Mouse (Mus musculus): ENCODE results near the gene Tox2. TPM values are rescaled to one million over a fixed set of nuclear protein-coding genes. Genes with fewer than 3 reads are reported as not detected.

The Tox2 gene
- polyA plus RNA-seq (2011; ENCODE audit: insufficient read depth, insufficient read length, low replicate concordance, missing spikeins) = 0.67 and 1.2 TPM in 2 replicates

GRCm38 (mm10) chr2:163202884-163203634 lies at the start of gene Tox2:
Tox2 (plus strand) TSS chr2:163203125.
- Histone ChIP-seq H3K27ac (ENCODE audit: control insufficient read depth, insufficient read depth, low read depth, low read length, poor library complexity) (no peak within 1 kb of the TSS), H3K4me1 (ENCODE audit: control insufficient read depth, insufficient read depth, low read length) (no peaks in the 10 kb centered on the region; the same call in 1 of the 2 replicates), H3K4me3 (replicated peaks; ENCODE audit: control insufficient read depth, low read depth, low read length) (no peak within 1 kb of the TSS)
- 2% methylated on average over 72 of the region's 79 CpGs for WGBS
- no peak for TF ChIP-seq CTCF (IDR thresholded peaks at IDR 0.05; ENCODE audit: control insufficient read depth, insufficient read depth, low read length)
- TF ChIP-seq POLR2A (IDR thresholded peaks at IDR 0.05; ENCODE audit: borderline replicate concordance, control insufficient read depth, low read depth, low read length) = no peak

DNA sequence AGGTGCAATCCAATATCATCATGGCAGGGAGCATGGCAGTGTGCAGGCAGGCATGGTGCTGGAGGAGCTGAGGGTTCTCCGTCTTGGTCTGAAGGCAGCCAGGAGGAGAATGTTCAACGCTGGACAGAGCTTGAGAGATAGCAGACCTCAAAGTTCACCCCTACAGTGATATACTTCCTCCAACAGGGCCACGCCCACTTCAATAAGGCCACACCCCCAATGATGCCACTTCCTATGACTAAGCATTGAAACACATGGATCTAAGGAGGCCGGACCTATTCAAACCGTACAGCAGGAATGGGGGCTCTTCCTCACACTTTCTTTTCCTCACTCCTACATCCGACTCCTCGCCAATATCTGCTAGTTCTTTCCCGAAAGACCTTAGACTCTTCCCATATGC lies 48.3 kb upstream of the Tox2 start:
- no peak for TF ChIP-seq POLR2A (IDR thresholded peaks at IDR 0.05; ENCODE audit: borderline replicate concordance, control insufficient read depth, low read depth, low read length)
- no peak for TF ChIP-seq CTCF (IDR thresholded peaks at IDR 0.05; ENCODE audit: control insufficient read depth, insufficient read depth, low read length)
- no peak overlapping the region for H3K4me3 ChIP-seq (replicated peaks; ENCODE audit: control insufficient read depth, low read depth, low read length)
- no peaks in the 10 kb centered on the region for H3K4me1 ChIP-seq (ENCODE audit: control insufficient read depth, insufficient read depth, low read length)
- no peak overlapping the region for H3K27ac ChIP-seq (ENCODE audit: control insufficient read depth, insufficient read depth, low read depth, low read length, poor library complexity)
- 78% methylated on average over 8 of the region's 8 CpGs for WGBS

DNA sequence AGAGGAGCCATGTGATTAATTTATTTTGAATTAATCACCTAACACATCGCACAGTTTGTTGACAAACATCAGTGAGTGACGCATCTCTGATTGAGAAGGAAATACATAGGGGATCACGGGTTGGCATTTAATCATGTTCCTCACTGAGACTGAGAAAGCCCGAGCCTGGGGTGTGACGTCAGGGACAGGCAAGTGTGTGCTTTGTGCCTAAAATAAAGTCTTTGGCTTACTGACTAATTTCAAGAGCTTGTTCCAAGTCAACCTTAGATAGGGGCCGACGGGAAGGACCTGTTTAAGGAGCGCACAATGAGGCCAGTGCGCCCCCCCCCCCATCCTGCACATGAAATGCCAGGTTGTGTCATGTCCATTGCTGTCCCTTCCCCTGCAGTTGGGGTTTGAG lies 43.9 kb upstream of the Tox2 start:
- H3K27ac ChIP-seq (ENCODE audit: control insufficient read depth, insufficient read depth, low read depth, low read length, poor library complexity) = no peak overlapping the region
- 91% methylated on average over 9 of the region's 9 CpGs for WGBS
- no peak overlapping the region for H3K4me3 ChIP-seq (replicated peaks; ENCODE audit: control insufficient read depth, low read depth, low read length)
- no peak for TF ChIP-seq POLR2A (IDR thresholded peaks at IDR 0.05; ENCODE audit: borderline replicate concordance, control insufficient read depth, low read depth, low read length)
- no peak for TF ChIP-seq CTCF (IDR thresholded peaks at IDR 0.05; ENCODE audit: control insufficient read depth, insufficient read depth, low read length)
- no peaks in the 10 kb centered on the region for H3K4me1 ChIP-seq (ENCODE audit: control insufficient read depth, insufficient read depth, low read length)

- WGBS = 44% methylated on average over 10 of the region's 10 CpGs
- TF ChIP-seq POLR2A (IDR thresholded peaks at IDR 0.05; ENCODE audit: borderline replicate concordance, control insufficient read depth, low read depth, low read length) (no peak), CTCF (IDR thresholded peaks at IDR 0.05; ENCODE audit: control insufficient read depth, insufficient read depth, low read length) (no peak)
- H3K27ac ChIP-seq (ENCODE audit: control insufficient read depth, insufficient read depth, low read depth, low read length, poor library complexity) = no peak overlapping the region
- no peaks in the 10 kb centered on the region for H3K4me1 ChIP-seq (ENCODE audit: control insufficient read depth, insufficient read depth, low read length)
- H3K4me3 ChIP-seq (replicated peaks; ENCODE audit: control insufficient read depth, low read depth, low read length) = peak overlapping the region; percentile 12
Observed at GRCm38 (mm10) chr2:163164461-163164990, 38.4 kb upstream of the Tox2 start.

DNA sequence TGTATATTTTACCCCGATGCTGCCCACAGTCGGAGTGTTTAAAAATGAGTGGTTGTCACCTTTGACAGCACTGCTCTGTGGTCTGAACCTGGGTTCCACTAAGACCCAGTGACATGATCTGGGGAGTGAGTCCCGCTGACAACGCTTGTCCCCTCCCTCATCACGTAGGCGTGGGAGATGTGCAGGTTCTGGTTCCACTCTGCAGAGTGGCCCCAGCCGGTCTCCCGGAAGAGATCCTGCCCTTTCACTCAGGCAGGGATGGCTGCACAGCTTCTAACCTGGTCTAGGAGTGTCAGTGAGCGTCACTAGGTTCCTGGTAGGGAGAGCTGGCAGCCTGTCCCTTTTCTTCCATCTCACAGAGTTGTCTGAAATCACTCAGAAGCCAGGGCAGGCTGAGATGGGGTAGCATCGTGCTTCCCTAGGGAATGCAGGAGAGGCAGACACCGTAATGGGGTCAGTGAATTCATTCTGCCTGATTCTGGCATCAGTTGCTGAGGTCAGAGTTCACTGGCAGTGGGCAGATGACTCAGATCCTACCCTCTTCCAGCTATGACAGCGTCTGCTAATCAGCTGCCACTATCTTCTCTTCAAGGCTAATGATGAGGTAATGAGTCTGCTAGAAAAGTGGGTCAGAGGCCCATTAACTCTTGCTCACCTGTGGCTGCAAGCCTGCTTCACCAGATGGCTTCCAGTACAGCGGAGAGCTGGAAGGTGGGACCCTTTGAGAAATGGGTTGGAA lies 36.7 kb upstream of the Tox2 start:
- H3K27ac ChIP-seq (ENCODE audit: control insufficient read depth, insufficient read depth, low read depth, low read length, poor library complexity) = no peak overlapping the region
- TF ChIP-seq CTCF (IDR thresholded peaks at IDR 0.05; ENCODE audit: control insufficient read depth, insufficient read depth, low read length) (no peak), POLR2A (IDR thresholded peaks at IDR 0.05; ENCODE audit: borderline replicate concordance, control insufficient read depth, low read depth, low read length) (no peak)
- 73% methylated on average over 13 of the region's 13 CpGs for WGBS

DNA sequence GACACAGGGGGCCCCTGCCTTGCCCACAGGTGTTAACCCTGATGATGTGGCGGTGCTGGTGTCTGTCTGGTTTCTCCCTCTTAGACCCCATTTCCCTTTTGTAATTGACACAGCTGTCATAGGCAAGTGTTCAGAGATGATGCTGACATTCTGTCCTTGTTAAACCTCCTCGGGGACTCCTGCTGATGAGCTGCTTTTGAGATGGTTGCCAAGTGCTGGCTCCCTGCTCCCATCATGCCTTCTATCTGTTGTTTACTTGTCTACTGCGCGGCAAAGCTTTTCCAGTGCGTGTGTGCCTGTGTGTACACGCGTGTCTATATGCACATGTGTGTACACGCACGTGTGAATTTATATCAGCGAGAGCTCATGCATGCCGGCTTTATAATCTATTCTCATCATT lies 31.0 kb upstream of the Tox2 start:
- Histone ChIP-seq H3K27ac (ENCODE audit: control insufficient read depth, insufficient read depth, low read depth, low read length, poor library complexity) (no peak overlapping the region), H3K4me3 (replicated peaks; ENCODE audit: control insufficient read depth, low read depth, low read length) (no peak overlapping the region), H3K4me1 (ENCODE audit: control insufficient read depth, insufficient read depth, low read length) (no peaks in the 10 kb centered on the region; the same call in 1 of the 2 replicates)
- TF ChIP-seq POLR2A (IDR thresholded peaks at IDR 0.05; ENCODE audit: borderline replicate concordance, control insufficient read depth, low read depth, low read length) = no peak
- no peak for TF ChIP-seq CTCF (IDR thresholded peaks at IDR 0.05; ENCODE audit: control insufficient read depth, insufficient read depth, low read length)
- 82% methylated on average over 11 of the region's 11 CpGs for WGBS

More for the DNA sequence above, 36.7 kb upstream of the Tox2 start:
- no peak overlapping the region for H3K4me3 ChIP-seq (replicated peaks; ENCODE audit: control insufficient read depth, low read depth, low read length)
- no peaks in the 10 kb centered on the region for H3K4me1 ChIP-seq (ENCODE audit: control insufficient read depth, insufficient read depth, low read length)

GRCm38 (mm10) chr2:163174066-163174465 lies 28.9 kb upstream of the Tox2 start:
- Histone ChIP-seq H3K27ac (ENCODE audit: control insufficient read depth, insufficient read depth, low read depth, low read length, poor library complexity) (no peak overlapping the region), H3K4me1 (ENCODE audit: control insufficient read depth, insufficient read depth, low read length) (no peaks in the 10 kb centered on the region; the same call in 1 of the 2 replicates), H3K4me3 (replicated peaks; ENCODE audit: control insufficient read depth, low read depth, low read length) (no peak overlapping the region)
- no peak for TF ChIP-seq POLR2A (IDR thresholded peaks at IDR 0.05; ENCODE audit: borderline replicate concordance, control insufficient read depth, low read depth, low read length)
- 63% methylated on average over 7 of the region's 7 CpGs for WGBS

DNA sequence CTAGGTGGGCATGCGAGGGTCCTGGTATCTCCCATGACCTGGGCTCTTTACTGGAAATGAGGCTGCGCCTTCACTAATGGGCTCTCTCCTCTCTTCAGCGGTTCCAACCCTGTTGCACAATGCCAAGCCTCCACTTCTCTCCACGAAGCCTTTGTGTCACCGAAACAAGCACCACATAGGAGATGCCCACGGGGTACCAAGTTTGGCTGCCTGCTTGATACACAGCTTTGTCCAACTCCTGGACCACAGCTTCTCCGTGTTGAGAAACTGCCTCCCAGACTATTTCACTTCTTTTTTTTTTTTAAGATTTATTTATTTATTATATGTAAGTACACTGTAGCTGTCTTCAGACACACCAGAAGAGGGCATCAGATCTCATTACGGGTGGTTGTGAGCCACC lies 27.1 kb upstream of the Tox2 start:
- Histone ChIP-seq H3K4me3 (replicated peaks; ENCODE audit: control insufficient read depth, low read depth, low read length) (no peak overlapping the region), H3K4me1 (ENCODE audit: control insufficient read depth, insufficient read depth, low read length) (no peaks in the 10 kb centered on the region; the same call in 1 of the 2 replicates), H3K27ac (ENCODE audit: control insufficient read depth, insufficient read depth, low read depth, low read length, poor library complexity) (no peak overlapping the region)
- WGBS = 72% methylated on average over 8 of the region's 8 CpGs
- TF ChIP-seq CTCF (IDR thresholded peaks at IDR 0.05; ENCODE audit: control insufficient read depth, insufficient read depth, low read length) = no peak
- no peak for TF ChIP-seq POLR2A (IDR thresholded peaks at IDR 0.05; ENCODE audit: borderline replicate concordance, control insufficient read depth, low read depth, low read length)
